ENCODE assay signal across 28 mouse cellular contexts in genomic region chr4:59509558-59509957, GRCm38 (mm10). TPM values are rescaled to one million over a fixed set of nuclear protein-coding genes. Genes with fewer than 3 reads are reported as not detected.
DNase-seq lines count a peak whose midpoint lies in the region; ATAC-seq lines count a peak whose summit lies in the region.
"Had no signal": no experiment of that assay in that cellular context is flagged by ENCODE, and none has a peak within 500 bp of the region (broad histone marks: within the 10 kb centered on the region; RNA-seq: fewer than 3 reads in every experiment).

No protein-coding gene starts in this region.

- ATAC-seq in intestine, embryonic 15.5 days, result 0 out of 2 replicates have a peak, but pooled peaks have one; percentile 43
- ATAC-seq in intestine, embryonic 16.5 days, result no peak
- peak; percentile 93 for ATAC-seq in liver, embryonic 13.5 days (ENCODE audit: low read depth)
- peak; percentile 69 for ATAC-seq in megakaryocyte progenitor cell, adult 5-6 weeks (replicated peaks; ENCODE audit: poor library complexity)
- ATAC-seq in midbrain, embryonic 16.5 days, result no peak
- no peak for ATAC-seq in kidney, embryonic 15.5 days (replicated peaks; ENCODE audit: low FRiP score)
- no peak for ATAC-seq in hindbrain, embryonic 13.5 days (ENCODE audit: low FRiP score)
- ATAC-seq: forebrain, embryonic 13.5 days; inflammation-experienced regulatory T-cells, adult 6 months; midbrain, embryonic 13.5 days had no signal

- H3K27ac ChIP-seq in intestine, embryonic 15.5 days, result no peak overlapping the region
- no peak overlapping the region for H3K27ac ChIP-seq in intestine, embryonic 16.5 days (ENCODE audit: low read length)
- peak overlapping the region; percentile 69; the same call in 1 of the 2 replicates for H3K27ac ChIP-seq in liver, embryonic 13.5 days
- H3K27ac ChIP-seq in midbrain, embryonic 16.5 days (ENCODE audit: low read length), result no peak overlapping the region
- H3K27ac ChIP-seq in kidney, embryonic 15.5 days, result no peak overlapping the region
- H3K27ac ChIP-seq in hindbrain, embryonic 13.5 days, result no peak overlapping the region
- H3K27ac ChIP-seq: embryonic facial prominence, embryonic 13.5 days; forebrain, embryonic 13.5 days; heart, embryonic 10.5 days; heart, embryonic 15.5 days; hindbrain, embryonic 12.5 days; midbrain, embryonic 13.5 days; stomach, embryonic 15.5 days had no signal

- no peak overlapping the region for H3K9ac ChIP-seq in intestine, embryonic 15.5 days
- H3K9ac ChIP-seq in intestine, embryonic 16.5 days (ENCODE audit: low read depth, low read length), result no peak overlapping the region
- no peak overlapping the region for H3K9ac ChIP-seq in liver, embryonic 13.5 days
- H3K9ac ChIP-seq in midbrain, embryonic 16.5 days (ENCODE audit: low read depth, low read length), result no peak overlapping the region
- H3K9ac ChIP-seq in kidney, embryonic 15.5 days, result no peak overlapping the region
- H3K9ac ChIP-seq in hindbrain, embryonic 13.5 days, result no peak overlapping the region
- H3K9ac ChIP-seq: embryonic facial prominence, embryonic 13.5 days; forebrain, embryonic 13.5 days; heart, embryonic 15.5 days; hindbrain, embryonic 12.5 days; midbrain, embryonic 13.5 days; stomach, embryonic 15.5 days had no signal

- no peaks in the 10 kb centered on the region for H3K9me3 ChIP-seq in intestine, embryonic 15.5 days
- no peaks in the 10 kb centered on the region for H3K9me3 ChIP-seq in intestine, embryonic 16.5 days (ENCODE audit: control insufficient read depth, low read length)
- H3K9me3 ChIP-seq in liver, embryonic 13.5 days (replicated peaks), result no peaks in the 10 kb centered on the region
- no peaks in the 10 kb centered on the region for H3K9me3 ChIP-seq in midbrain, embryonic 16.5 days (replicated peaks; ENCODE audit: control insufficient read depth, low read length, poor library complexity, severe bottlenecking)
- no peaks in the 10 kb centered on the region for H3K9me3 ChIP-seq in kidney, embryonic 15.5 days (replicated peaks)
- no peaks in the 10 kb centered on the region for H3K9me3 ChIP-seq in hindbrain, embryonic 13.5 days
- H3K9me3 ChIP-seq: embryonic facial prominence, embryonic 13.5 days; forebrain, embryonic 13.5 days; heart, embryonic 10.5 days; heart, embryonic 15.5 days; hindbrain, embryonic 12.5 days; megakaryocyte, embryonic 14.5 days; midbrain, embryonic 13.5 days; stomach, embryonic 15.5 days had no signal

- no peak overlapping the region for H3K4me2 ChIP-seq in intestine, embryonic 15.5 days (replicated peaks)
- no peak overlapping the region for H3K4me2 ChIP-seq in intestine, embryonic 16.5 days (ENCODE audit: low read depth, low read length)
- 0 out of 2 replicates have a peak overlapping the region, but pooled peaks have one; percentile 19 for H3K4me2 ChIP-seq in liver, embryonic 13.5 days
- H3K4me2 ChIP-seq in midbrain, embryonic 16.5 days (ENCODE audit: low read length), result no peak overlapping the region
- no peak overlapping the region for H3K4me2 ChIP-seq in kidney, embryonic 15.5 days
- H3K4me2 ChIP-seq in hindbrain, embryonic 13.5 days, result no peak overlapping the region
- H3K4me2 ChIP-seq: embryonic facial prominence, embryonic 13.5 days; forebrain, embryonic 13.5 days; heart, embryonic 15.5 days; hindbrain, embryonic 12.5 days; midbrain, embryonic 13.5 days; stomach, embryonic 15.5 days had no signal

- DNase-seq in liver, embryonic 13.5 days, result no peak
- DNase-seq: adrenal gland, postnatal 14 days; cerebellum, adult 18-20 months; cerebellum, postnatal 10 days; gastrocnemius, postnatal 14 days; heart, postnatal 36 days; kidney, adult 8-10 months; kidney, postnatal 10 days; layer of hippocampus, adult 9-11 months; lung, postnatal 36 days; thymus, postnatal 14 days had no signal

- H3K4me1 ChIP-seq in intestine, embryonic 15.5 days (replicated peaks), result 0 out of 2 replicates have a peak, but pooled peaks cover 2% of the 10 kb centered on the region
- no peaks in the 10 kb centered on the region for H3K4me1 ChIP-seq in intestine, embryonic 16.5 days (ENCODE audit: control insufficient read depth, insufficient read depth, low read length)
- peaks cover 29% of the 10 kb centered on the region for H3K4me1 ChIP-seq in liver, embryonic 13.5 days (replicated peaks)
- H3K4me1 ChIP-seq in midbrain, embryonic 16.5 days (ENCODE audit: control insufficient read depth, insufficient read depth, low read length), result no peaks in the 10 kb centered on the region
- no peaks in the 10 kb centered on the region for H3K4me1 ChIP-seq in kidney, embryonic 15.5 days
- no peaks in the 10 kb centered on the region for H3K4me1 ChIP-seq in hindbrain, embryonic 13.5 days (replicated peaks)
- H3K4me1 ChIP-seq: embryonic facial prominence, embryonic 13.5 days; forebrain, embryonic 13.5 days; heart, embryonic 10.5 days; heart, embryonic 15.5 days; hindbrain, embryonic 12.5 days; midbrain, embryonic 13.5 days; stomach, embryonic 15.5 days had no signal

- peaks cover 13% of the 10 kb centered on the region; the same call in 1 of the 2 replicates for H3K36me3 ChIP-seq in intestine, embryonic 15.5 days
- peaks cover 8% of the 10 kb centered on the region for H3K36me3 ChIP-seq in intestine, embryonic 16.5 days (ENCODE audit: control insufficient read depth, insufficient read depth, low read length)
- H3K36me3 ChIP-seq in liver, embryonic 13.5 days, result peaks cover 61% of the 10 kb centered on the region
- no peaks in the 10 kb centered on the region; the same call in 1 of the 2 replicates for H3K36me3 ChIP-seq in midbrain, embryonic 16.5 days (ENCODE audit: control insufficient read depth, insufficient read depth, low read length)
- H3K36me3 ChIP-seq in kidney, embryonic 15.5 days, result peaks cover 50% of the 10 kb centered on the region
- H3K36me3 ChIP-seq in hindbrain, embryonic 13.5 days, result peaks cover 40% of the 10 kb centered on the region

- no peak overlapping the region for H3K4me3 ChIP-seq in intestine, embryonic 15.5 days (replicated peaks)
- H3K4me3 ChIP-seq in intestine, embryonic 16.5 days (ENCODE audit: low read length), result no peak overlapping the region
- no peak overlapping the region for H3K4me3 ChIP-seq in liver, embryonic 13.5 days (replicated peaks)
- H3K4me3 ChIP-seq in midbrain, embryonic 16.5 days (ENCODE audit: low read depth, low read length), result no peak overlapping the region
- H3K4me3 ChIP-seq in kidney, embryonic 15.5 days (replicated peaks), result no peak overlapping the region
- H3K4me3 ChIP-seq in hindbrain, embryonic 13.5 days, result no peak overlapping the region
- H3K4me3 ChIP-seq: embryonic facial prominence, embryonic 13.5 days; erythroblast, embryonic 14.5 days; forebrain, embryonic 13.5 days; heart, embryonic 10.5 days; heart, embryonic 15.5 days; hindbrain, embryonic 12.5 days; megakaryocyte, embryonic 14.5 days; midbrain, embryonic 13.5 days; stomach, embryonic 15.5 days had no signal

- 90% methylated on average over 2 of the region's 2 CpGs for WGBS in intestine, embryonic 15.5 days
- 93% methylated on average over 2 of the region's 2 CpGs for WGBS in intestine, embryonic 16.5 days
- 74% methylated on average over 2 of the region's 2 CpGs for WGBS in liver, embryonic 13.5 days (ENCODE audit: insufficient replicate concordance)
- 95% methylated on average over 2 of the region's 2 CpGs for WGBS in midbrain, embryonic 16.5 days
- WGBS in kidney, embryonic 15.5 days, result 92% methylated on average over 2 of the region's 2 CpGs
- WGBS in hindbrain, embryonic 13.5 days, result 97% methylated on average over 2 of the region's 2 CpGs

- H3K27me3 ChIP-seq in intestine, embryonic 15.5 days (replicated peaks), result no peaks in the 10 kb centered on the region
- H3K27me3 ChIP-seq in intestine, embryonic 16.5 days (replicated peaks; ENCODE audit: control insufficient read depth, insufficient read depth, low read length), result no peaks in the 10 kb centered on the region
- H3K27me3 ChIP-seq in liver, embryonic 13.5 days, result no peaks in the 10 kb centered on the region
- H3K27me3 ChIP-seq in midbrain, embryonic 16.5 days (ENCODE audit: control insufficient read depth, insufficient read depth, low read depth, low read length), result no peaks in the 10 kb centered on the region
- H3K27me3 ChIP-seq in kidney, embryonic 15.5 days, result no peaks in the 10 kb centered on the region
- H3K27me3 ChIP-seq in hindbrain, embryonic 13.5 days, result no peaks in the 10 kb centered on the region
- H3K27me3 ChIP-seq: CH12.LX; embryonic facial prominence, embryonic 13.5 days; forebrain, embryonic 13.5 days; heart, embryonic 15.5 days; hindbrain, embryonic 12.5 days; megakaryocyte, embryonic 14.5 days; midbrain, embryonic 13.5 days; stomach, embryonic 15.5 days had no signal

RNA-seq across cellular contexts. Expression of gene Ptbp3, which starts 39.6 kb away (rescaled TPM):
- polyA plus RNA-seq in intestine, embryonic 15.5 days (2015; fragmentation: Nextera tagmentation; extraction: Ambion mirVana), result 57.8 and 66.9 TPM in 2 replicates
- 56.5 and 59.6 TPM in 2 replicates for polyA plus RNA-seq in intestine, embryonic 16.5 days (2015; fragmentation: Nextera tagmentation; extraction: Ambion mirVana)
- 44.2 and 60.6 TPM in 2 replicates for polyA plus RNA-seq in liver, embryonic 13.5 days (2015; fragmentation: Nextera tagmentation; extraction: Ambion mirVana)
- 275 and 331 TPM in 2 replicates for total RNA-seq in megakaryocyte progenitor cell, adult 5-6 weeks (2015)
- total RNA-seq in megakaryocyte progenitor cell, adult 5-6 weeks (2017), result 231 and 237 TPM in 2 replicates
- polyA plus RNA-seq in midbrain, embryonic 16.5 days (2015; fragmentation: Nextera tagmentation; extraction: Ambion mirVana), result 14.1 and 19.3 TPM in 2 replicates
- polyA plus RNA-seq in kidney, embryonic 15.5 days (2015; fragmentation: Nextera tagmentation; extraction: Ambion mirVana), result 64.9 and 67.2 TPM in 2 replicates
- 21.5 and 22.2 TPM in 2 replicates for polyA plus RNA-seq in hindbrain, embryonic 13.5 days (2015; fragmentation: Nextera tagmentation; extraction: Ambion mirVana)

Comparison
In these comparisons a context has a peak if more than half of its experiments do, and no peak if none do; other contexts are left out.
1. ATAC-seq: peak in intestine, embryonic 15.5 days (single experiment), liver, embryonic 13.5 days (single experiment) and megakaryocyte progenitor cell, adult 5-6 weeks (single experiment); none in intestine, embryonic 16.5 days (single experiment), midbrain, embryonic 16.5 days (single experiment), kidney, embryonic 15.5 days (single experiment) and hindbrain, embryonic 13.5 days (single experiment).